Mouse (Mus musculus): Measurements from ENCODE around the gene Sacm1l. TPM values are rescaled to one million over a fixed set of nuclear protein-coding genes. Genes with fewer than 3 reads are reported as not detected.

Sacm1l gene
- polyA plus RNA-seq, 1 experiment from 2014 or later: 49.9 TPM

- no peak overlapping the region for H3K9ac ChIP-seq (replicated peaks)
- H3K4me3 ChIP-seq (replicated peaks): no peak overlapping the region
- no peak overlapping the region for H3K27ac ChIP-seq
- H3K4me1 ChIP-seq (replicated peaks): no peaks in the 10 kb centered on the region
- no peaks in the 10 kb centered on the region for H3K27me3 ChIP-seq
- H3K4me2 ChIP-seq (replicated peaks): no peak overlapping the region
- no peaks in the 10 kb centered on the region for H3K9me3 ChIP-seq
- peaks cover 16% of the 10 kb centered on the region for H3K36me3 ChIP-seq
- ATAC-seq: no peak
- 94% methylated on average over 2 of the region's 2 CpGs for WGBS
These were observed 67.8 kb downstream of the Sacm1l start for GRCm38 (mm10) chr9:123597376-123597775.

- H3K4me1 ChIP-seq (replicated peaks): no peaks in the 10 kb centered on the region
- H3K4me3 ChIP-seq (replicated peaks): no peak overlapping the region
- no peak overlapping the region for H3K9ac ChIP-seq (replicated peaks)
- no peak overlapping the region for H3K4me2 ChIP-seq (replicated peaks)
- ATAC-seq: no peak
- no peaks in the 10 kb centered on the region for H3K36me3 ChIP-seq
- no peak overlapping the region for H3K27ac ChIP-seq
- H3K27me3 ChIP-seq: no peaks in the 10 kb centered on the region
- no peaks in the 10 kb centered on the region for H3K9me3 ChIP-seq
- WGBS: 85% methylated on average over 1 of the region's 1 CpGs
These were observed 72.0 kb downstream of the Sacm1l start for GRCm38 (mm10) chr9:123601529-123601928.

- Histone ChIP-seq H3K27ac (no peak overlapping the region), H3K9me3 (no peaks in the 10 kb centered on the region), H3K27me3 (no peaks in the 10 kb centered on the region), H3K4me3 (replicated peaks) (no peak overlapping the region), H3K4me2 (replicated peaks) (no peak overlapping the region), H3K9ac (replicated peaks) (no peak overlapping the region), H3K4me1 (replicated peaks) (no peaks in the 10 kb centered on the region), H3K36me3 (no peaks in the 10 kb centered on the region)
- ATAC-seq: no peak
- WGBS: 89% methylated on average over 5 of the region's 5 CpGs
These were observed 90.9 kb downstream of the Sacm1l start for GRCm38 (mm10) chr9:123620311-123621098.

GRCm38 (mm10) chr9:123624741-123625140 is 95.2 kb downstream of the Sacm1l start:
- Histone ChIP-seq H3K27me3 (no peaks in the 10 kb centered on the region), H3K27ac (no peak overlapping the region), H3K4me2 (replicated peaks) (no peak overlapping the region), H3K9me3 (no peaks in the 10 kb centered on the region), H3K4me1 (replicated peaks) (no peaks in the 10 kb centered on the region), H3K36me3 (no peaks in the 10 kb centered on the region), H3K9ac (replicated peaks) (no peak overlapping the region), H3K4me3 (replicated peaks) (no peak overlapping the region)
- no peak for ATAC-seq
- 85% methylated on average over 2 of the region's 2 CpGs for WGBS

- H3K9me3 ChIP-seq: no peaks in the 10 kb centered on the region
- no peak overlapping the region for H3K9ac ChIP-seq (replicated peaks)
- H3K4me2 ChIP-seq (replicated peaks): no peak overlapping the region
- no peak overlapping the region for H3K4me3 ChIP-seq (replicated peaks)
- no peaks in the 10 kb centered on the region for H3K4me1 ChIP-seq (replicated peaks)
- H3K36me3 ChIP-seq: no peaks in the 10 kb centered on the region
- no peaks in the 10 kb centered on the region for H3K27me3 ChIP-seq
- no peak overlapping the region for H3K27ac ChIP-seq
- ATAC-seq: no peak
- 93% methylated on average over 11 of the region's 11 CpGs for WGBS
These were observed 96.3 kb downstream of the Sacm1l start for GRCm38 (mm10) chr9:123625821-123626220.

- Histone ChIP-seq H3K27ac (no peak overlapping the region), H3K9me3 (no peaks in the 10 kb centered on the region), H3K9ac (replicated peaks) (no peak overlapping the region), H3K36me3 (no peaks in the 10 kb centered on the region), H3K4me2 (replicated peaks) (no peak overlapping the region), H3K4me1 (replicated peaks) (no peaks in the 10 kb centered on the region), H3K27me3 (no peaks in the 10 kb centered on the region), H3K4me3 (replicated peaks) (no peak overlapping the region)
- ATAC-seq: no peak
- whole genome bisulfite sequencing: 90% methylated on average over 3 of the region's 3 CpGs
These were observed 102.1 kb downstream of the Sacm1l start for GRCm38 (mm10) chr9:123631666-123632065.

- no peak within 1 kb of the TSS for H3K4me2 ChIP-seq (replicated peaks)
- H3K27me3 ChIP-seq: no peaks in the 10 kb centered on the region
- H3K9ac ChIP-seq (replicated peaks): no peak within 1 kb of the TSS
- H3K4me1 ChIP-seq (replicated peaks): no peaks in the 10 kb centered on the region
- no peak within 1 kb of the TSS for H3K4me3 ChIP-seq (replicated peaks)
- H3K9me3 ChIP-seq: no peaks in the 10 kb centered on the region
- ATAC-seq: no peak
- no peak within 1 kb of the TSS for H3K27ac ChIP-seq
- WGBS: 91% methylated on average over 6 of the region's 6 CpGs
- H3K36me3 ChIP-seq: no peaks in the 10 kb centered on the region
These were observed 102.7 kb downstream of the Sacm1l start, which contains the start of gene Slc6a20b for GRCm38 (mm10) chr9:123632281-123632680. TSS of gene Slc6a20b (minus strand) at chr9:123632565.

GRCm38 (mm10) chr9:123632993-123633392 is 103.4 kb downstream of the Sacm1l start:
- H3K4me1 ChIP-seq (replicated peaks): no peaks in the 10 kb centered on the region
- ATAC-seq: no peak
- WGBS: 93% methylated on average over 3 of the region's 3 CpGs
- H3K9me3 ChIP-seq: no peaks in the 10 kb centered on the region
- H3K36me3 ChIP-seq: no peaks in the 10 kb centered on the region
- H3K27ac ChIP-seq: no peak overlapping the region
- H3K27me3 ChIP-seq: no peaks in the 10 kb centered on the region
- H3K4me3 ChIP-seq (replicated peaks): no peak overlapping the region
- H3K4me2 ChIP-seq (replicated peaks): no peak overlapping the region
- H3K9ac ChIP-seq (replicated peaks): no peak overlapping the region

- Histone ChIP-seq H3K27me3 (no peaks in the 10 kb centered on the region), H3K4me3 (replicated peaks) (no peak overlapping the region), H3K4me1 (replicated peaks) (no peaks in the 10 kb centered on the region), H3K9me3 (no peaks in the 10 kb centered on the region), H3K4me2 (replicated peaks) (no peak overlapping the region), H3K36me3 (no peaks in the 10 kb centered on the region), H3K27ac (no peak overlapping the region), H3K9ac (replicated peaks) (no peak overlapping the region)
- no peak for ATAC-seq
- 69% methylated on average over 5 of the region's 5 CpGs for WGBS
These were observed 107.2 kb downstream of the Sacm1l start for GRCm38 (mm10) chr9:123636771-123637170.

- H3K4me2 ChIP-seq (replicated peaks): no peak overlapping the region
- no peaks in the 10 kb centered on the region for H3K9me3 ChIP-seq
- no peaks in the 10 kb centered on the region for H3K27me3 ChIP-seq
- no peak overlapping the region for H3K9ac ChIP-seq (replicated peaks)
- H3K27ac ChIP-seq: no peak overlapping the region
- no peaks in the 10 kb centered on the region for H3K36me3 ChIP-seq
- H3K4me3 ChIP-seq (replicated peaks): no peak overlapping the region
- H3K4me1 ChIP-seq (replicated peaks): no peaks in the 10 kb centered on the region
- no peak for ATAC-seq
These were observed 108.7 kb downstream of the Sacm1l start for GRCm38 (mm10) chr9:123638231-123638630.

GRCm38 (mm10) chr9:123638668-123639089 is 109.1 kb downstream of the Sacm1l start:
- no peak for ATAC-seq
- Histone ChIP-seq H3K36me3 (no peaks in the 10 kb centered on the region), H3K4me3 (replicated peaks) (no peak overlapping the region), H3K27ac (no peak overlapping the region), H3K27me3 (no peaks in the 10 kb centered on the region), H3K9ac (replicated peaks) (no peak overlapping the region), H3K4me2 (replicated peaks) (no peak overlapping the region), H3K9me3 (no peaks in the 10 kb centered on the region), H3K4me1 (replicated peaks) (no peaks in the 10 kb centered on the region)
- 77% methylated on average over 1 of the region's 1 CpGs for WGBS

GRCm38 (mm10) chr9:123640106-123640505 is 110.5 kb downstream of the Sacm1l start:
- no peak for ATAC-seq
- H3K9ac ChIP-seq (replicated peaks): no peak overlapping the region
- 78% methylated on average over 1 of the region's 1 CpGs for WGBS
- H3K9me3 ChIP-seq: no peaks in the 10 kb centered on the region
- no peak overlapping the region for H3K4me3 ChIP-seq (replicated peaks)
- no peak overlapping the region for H3K27ac ChIP-seq
- H3K36me3 ChIP-seq: no peaks in the 10 kb centered on the region
- H3K27me3 ChIP-seq: no peaks in the 10 kb centered on the region
- no peaks in the 10 kb centered on the region for H3K4me1 ChIP-seq (replicated peaks)
- no peak overlapping the region for H3K4me2 ChIP-seq (replicated peaks)
